Mouse (Mus musculus) heart, postnatal 0 days (tissue): ENCODE measurements around the gene Mrpl51. TPM values are rescaled to one million over a fixed set of nuclear protein-coding genes. Genes with fewer than 3 reads are reported as not detected.

Source experiments
- ATAC-seq: fragments of 200-750 bp; cut with Nextera tagmentation; 2 replicates; pipeline ENCODE4 v1.8.0; 2017; ENCODE audit warnings: low read depth, moderate number of reproducible peaks, moderate library complexity; ENCODE audit not compliant: insufficient read depth
- DNase-seq: peaks from one replicate; pipeline ENCODE4 v3.0.0-alpha.2; 2016; ENCODE audit warnings: low spot score
- H3K27ac ChIP-seq: fragments of 300-500 bp; sonication (generic); 2 replicates; pipeline ENCODE4 v1.5.1; 2014; ENCODE audit warnings: low read depth, mild to moderate bottlenecking
- H3K27me3 ChIP-seq: fragments of 300-500 bp; sonication (generic); 2 replicates; pipeline ENCODE4 v1.6.1; 2014; ENCODE audit warnings: low read length, mixed read lengths; ENCODE audit not compliant: control insufficient read depth, insufficient read depth
- H3K36me3 ChIP-seq: fragments of 300-500 bp; sonication (generic); replicated peaks from 2 replicates; pipeline ENCODE4 v1.6.1; 2014; ENCODE audit warnings: low read length, mixed read lengths; ENCODE audit not compliant: control insufficient read depth, insufficient read depth
- H3K4me1 ChIP-seq: fragments of 300-500 bp; sonication (generic); 2 replicates; pipeline ENCODE4 v1.6.1; 2014; ENCODE audit warnings: antibody characterized with exemption; ENCODE audit not compliant: control insufficient read depth, insufficient read depth
- H3K4me2 ChIP-seq: fragments of 300-500 bp; sonication (generic); 2 replicates; pipeline ENCODE4 v1.6.1; 2014; ENCODE audit warnings: low read depth, mild to moderate bottlenecking, low read length, moderate library complexity
- H3K4me3 ChIP-seq: fragments of 300-500 bp; sonication (generic); 2 replicates; pipeline ENCODE4 v1.5.1; 2014; ENCODE audit warnings: low read depth, low read length
- H3K9ac ChIP-seq: fragments of 300-500 bp; sonication (generic); replicated peaks from 2 replicates; pipeline ENCODE4 v1.6.1; 2014; ENCODE audit warnings: low read depth, low read length, mixed read lengths
- H3K9me3 ChIP-seq: fragments of 300-500 bp; sonication (generic); replicated peaks from 2 replicates; pipeline ENCODE4 v1.6.1; 2016; ENCODE audit warnings: low read length; ENCODE audit not compliant: control insufficient read depth
- CTCF ChIP-seq: IDR thresholded peaks from 2 replicates; pipeline ENCODE4 v1.5.1; 2016; ENCODE audit warnings: antibody characterized with exemption, control low read depth, low read depth
- EP300 ChIP-seq: IDR thresholded peaks from 2 replicates; pipeline ENCODE4 v1.6.1; 2016; ENCODE audit warnings: antibody characterized with exemption, low read depth
- WGBS: fragments of 180-500 bp; shearing (Covaris S2); extraction: QIAGEN DNeasy Blood & Tissue Kit; methylation state at CpG from one replicate; pipeline ENCODE4 v1.1.7; 2014; 5-methylcytosine and 5-hydroxymethylcytosine counted together
- polyA plus RNA-seq: library from polyadenylated mRNA; unstranded; fragments of >200 nt; fragmentation: Nextera tagmentation; extraction: Ambion mirVana; gene quantifications from 2 replicates; pipeline ENCODE4 v1.2.1, GENCODE M21; 2015
- total RNA-seq: library from RNA; depleted of rRNA; stranded (reverse); fragments of >200 nt; gene quantifications from 2 replicates; pipeline ENCODE4 v1.2.3, GENCODE M21; 2014; ENCODE audit warnings: low replicate concordance

The Mrpl51 gene
- total and polyA plus RNA-seq, 2 experiments from 2014 or later = 165 to 426 TPM

DNA sequence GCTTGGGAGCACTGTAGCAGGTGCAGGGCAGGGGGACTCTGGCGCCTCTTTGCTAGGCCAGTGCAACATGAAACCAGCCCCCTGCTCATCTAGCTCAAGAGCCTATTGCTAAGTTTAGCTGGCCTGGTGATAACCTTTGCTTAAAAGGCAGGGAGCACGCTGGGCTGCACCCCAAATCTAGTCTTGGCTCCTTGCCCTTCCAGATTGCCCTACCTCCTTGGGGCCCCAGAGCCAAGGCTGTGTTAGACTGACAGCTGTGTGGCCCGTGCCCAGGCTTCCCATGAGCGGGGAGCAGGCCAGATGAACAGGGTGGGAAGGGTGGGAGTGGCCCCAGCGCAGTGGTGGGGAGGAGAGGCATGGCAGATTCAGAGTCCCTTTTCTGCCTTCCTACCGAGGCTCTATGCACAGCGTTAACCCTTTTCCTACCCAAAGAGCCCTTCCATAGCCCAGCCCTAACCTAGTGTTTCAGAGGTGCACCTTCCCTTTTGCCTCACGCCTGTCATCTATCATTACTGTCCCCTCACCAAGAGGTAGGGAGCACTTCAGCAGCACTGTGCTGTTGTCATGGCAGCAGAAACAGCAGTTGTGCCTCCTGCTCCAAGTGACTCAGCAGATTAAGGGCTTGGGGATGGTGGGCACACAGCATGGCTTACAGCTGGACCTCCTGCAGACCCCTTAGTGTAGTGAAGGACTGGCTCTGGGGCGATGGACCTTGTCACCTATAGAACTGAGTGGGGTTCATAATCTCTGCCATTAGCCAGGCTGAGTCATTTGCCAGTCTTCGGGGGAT is 24.5 kb upstream of the Mrpl51 start:
- WGBS = 18% methylated on average over 10 of the region's 10 CpGs

DNA sequence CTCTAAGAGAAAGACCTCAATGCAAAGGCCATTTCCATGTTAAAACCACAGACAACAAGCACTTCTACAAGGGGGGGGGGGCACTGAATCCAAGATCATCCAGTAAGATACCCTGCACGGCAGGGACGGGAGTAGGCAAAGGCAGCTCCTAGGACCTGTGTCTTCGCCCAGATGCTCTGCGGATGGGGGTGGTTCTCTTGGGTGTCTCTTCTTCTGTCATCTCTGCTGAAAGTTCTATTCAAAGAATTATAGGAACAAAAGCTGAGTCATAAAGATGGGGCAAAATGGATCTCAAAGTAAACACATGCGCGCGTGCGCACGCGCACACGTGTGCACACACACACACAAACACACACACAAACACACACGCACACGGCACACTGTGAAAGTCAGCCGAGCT is 23.5 kb upstream of the Mrpl51 start:
- Histone ChIP-seq H3K4me3 (no peak overlapping the region), H3K9me3 (no peaks in the 10 kb centered on the region), H3K9ac (no peak overlapping the region), H3K36me3 (peaks cover 68% of the 10 kb centered on the region), H3K27ac (peak overlapping the region; percentile 97), H3K4me2 (no peak overlapping the region), H3K27me3 (no peaks in the 10 kb centered on the region), H3K4me1 (peaks cover 18% of the 10 kb centered on the region)
- ATAC-seq (no peak), DNase-seq (no peak)
- 83% methylated on average over 14 of the region's 14 CpGs for WGBS
- TF ChIP-seq EP300 (no peak), CTCF (no peak)

More for the DNA sequence above, 24.5 kb upstream of the Mrpl51 start:
- TF ChIP-seq EP300 (peak; percentile 84), CTCF (no peak)
- Histone ChIP-seq H3K4me1 (peaks cover 18% of the 10 kb centered on the region), H3K27me3 (no peaks in the 10 kb centered on the region), H3K4me3 (peak overlapping the region; percentile 79), H3K9me3 (no peaks in the 10 kb centered on the region), H3K9ac (peak overlapping the region; percentile 58), H3K27ac (peak overlapping the region; percentile 97), H3K4me2 (peak overlapping the region; percentile 78), H3K36me3 (peaks cover 63% of the 10 kb centered on the region)
- DNase-seq (peak; percentile 69), ATAC-seq (peak; percentile 52)

DNA sequence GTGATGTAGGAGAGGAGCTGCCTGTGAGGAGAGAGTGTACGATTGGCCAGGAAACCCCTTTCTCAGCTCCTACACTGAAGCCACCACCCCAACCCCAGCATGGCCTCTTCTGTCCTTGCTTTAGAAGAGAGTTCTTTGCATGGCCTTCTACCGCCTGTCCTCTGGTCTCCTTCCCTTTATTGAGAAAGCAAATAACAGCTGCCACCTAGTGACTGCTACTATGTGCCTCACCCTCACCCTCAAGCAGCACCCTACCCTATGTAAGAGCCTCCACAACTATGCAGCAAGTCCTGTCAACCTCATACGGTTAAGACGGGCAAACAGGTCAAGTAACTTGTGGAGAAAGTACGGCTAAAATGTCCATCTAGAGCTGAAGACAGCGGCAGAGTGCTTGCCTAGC is 21.4 kb upstream of the Mrpl51 start:
- no peak for ATAC-seq
- H3K9ac ChIP-seq = no peak overlapping the region
- DNase-seq = peak; percentile 68
- no peak overlapping the region for H3K4me2 ChIP-seq
- no peaks in the 10 kb centered on the region for H3K27me3 ChIP-seq
- TF ChIP-seq EP300 (no peak), CTCF (peak; percentile 59)
- no peaks in the 10 kb centered on the region for H3K9me3 ChIP-seq
- no peak overlapping the region for H3K4me3 ChIP-seq
- 68% methylated on average over 6 of the region's 6 CpGs for WGBS
- no peak overlapping the region for H3K27ac ChIP-seq
- H3K36me3 ChIP-seq = peaks cover 76% of the 10 kb centered on the region
- H3K4me1 ChIP-seq = peaks cover 8% of the 10 kb centered on the region; the same call in 1 of the 2 replicates

DNA sequence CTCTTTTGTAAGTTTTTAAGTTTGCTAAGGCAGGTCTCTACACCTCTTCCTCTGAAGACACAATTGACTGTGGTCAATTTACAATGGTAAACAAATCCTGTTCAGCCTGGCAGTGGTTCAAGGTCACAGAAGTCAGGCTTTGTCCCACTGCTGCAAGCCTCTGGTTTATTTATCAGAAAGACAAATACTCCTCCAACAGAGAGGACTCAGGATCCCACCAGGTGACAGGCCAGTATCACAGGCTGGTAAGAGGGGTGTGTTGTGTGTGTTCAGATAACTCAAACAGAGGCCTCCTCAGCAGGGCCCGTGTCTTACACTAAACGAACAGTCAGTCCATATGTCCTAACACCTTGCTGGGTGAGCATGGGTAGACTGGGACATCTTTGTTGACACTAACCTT is 19.1 kb upstream of the Mrpl51 start:
- Histone ChIP-seq H3K27ac (no peak overlapping the region), H3K27me3 (no peaks in the 10 kb centered on the region), H3K4me1 (peaks cover 4% of the 10 kb centered on the region; the same call in 1 of the 2 replicates), H3K9ac (no peak overlapping the region), H3K4me2 (no peak overlapping the region), H3K4me3 (no peak overlapping the region), H3K36me3 (peaks cover 98% of the 10 kb centered on the region), H3K9me3 (no peaks in the 10 kb centered on the region)
- WGBS = 53% methylated on average over 2 of the region's 2 CpGs
- no peak for TF ChIP-seq CTCF
- TF ChIP-seq EP300 = no peak
- no peak for DNase-seq
- ATAC-seq = no peak

DNA sequence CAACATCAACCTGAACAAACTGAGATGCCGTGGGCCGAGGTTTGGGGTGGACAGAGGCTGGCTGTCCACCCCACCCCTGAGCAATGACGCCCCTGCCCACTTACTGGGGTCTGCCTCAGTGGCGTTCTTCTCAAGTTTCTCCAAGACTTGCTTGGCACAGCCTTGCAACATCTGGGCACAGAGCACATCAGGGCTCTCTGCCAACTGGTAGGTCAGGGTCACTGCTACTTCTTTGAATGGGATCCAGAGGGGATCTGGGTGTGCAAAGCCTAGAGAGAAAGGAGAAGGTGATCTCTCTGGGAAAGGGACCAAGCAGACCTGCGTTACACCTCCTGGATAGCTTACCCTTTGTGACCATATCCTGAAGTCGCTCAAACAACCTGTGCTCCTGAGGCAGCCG is 18.3 kb upstream of the Mrpl51 start:
- Histone ChIP-seq H3K36me3 (peaks cover 98% of the 10 kb centered on the region), H3K9ac (no peak overlapping the region), H3K4me3 (no peak overlapping the region), H3K9me3 (no peaks in the 10 kb centered on the region), H3K27ac (no peak overlapping the region), H3K27me3 (no peaks in the 10 kb centered on the region), H3K4me2 (no peak overlapping the region), H3K4me1 (no peaks in the 10 kb centered on the region)
- TF ChIP-seq EP300 = no peak
- no peak for TF ChIP-seq CTCF
- DNase-seq (no peak), ATAC-seq (no peak)
- 95% methylated on average over 7 of the region's 7 CpGs for WGBS
